Mouse (Mus musculus): ENCODE results near the gene Dppa5a.

GRCm38 (mm10) chr9:78371441-78371840 lies 3.5 kb upstream of the Dppa5a start:
- no peak for TF ChIP-seq CTCF (IDR thresholded peaks at IDR 0.05; ENCODE audit: control insufficient read depth, insufficient read depth, insufficient replicate concordance, low read depth, low read length)
- no peak for TF ChIP-seq POLR2A (IDR thresholded peaks at IDR 0.05; ENCODE audit: control insufficient read depth, low read depth, low read length)
